Mouse (Mus musculus) cortical plate, adult 2 months (tissue): ENCODE data around the gene Cntn5.

Experiments used
- CTCF ChIP-seq: fragments of 200-500 bp; IDR thresholded peaks from 2 replicates; pipeline ENCODE4 v1.5.1; 2011; ENCODE audit warnings: mild to moderate bottlenecking, control low read depth, low read length; ENCODE audit not compliant: insufficient read depth; ENCODE audit errors: extremely low read depth
- POLR2A ChIP-seq: fragments of 200-500 bp; IDR thresholded peaks from 2 replicates; pipeline ENCODE4 v1.6.1; 2011; ENCODE audit warnings: mild to moderate bottlenecking, low read length, control low read depth; ENCODE audit not compliant: insufficient read depth; ENCODE audit errors: extremely low read depth

DNA sequence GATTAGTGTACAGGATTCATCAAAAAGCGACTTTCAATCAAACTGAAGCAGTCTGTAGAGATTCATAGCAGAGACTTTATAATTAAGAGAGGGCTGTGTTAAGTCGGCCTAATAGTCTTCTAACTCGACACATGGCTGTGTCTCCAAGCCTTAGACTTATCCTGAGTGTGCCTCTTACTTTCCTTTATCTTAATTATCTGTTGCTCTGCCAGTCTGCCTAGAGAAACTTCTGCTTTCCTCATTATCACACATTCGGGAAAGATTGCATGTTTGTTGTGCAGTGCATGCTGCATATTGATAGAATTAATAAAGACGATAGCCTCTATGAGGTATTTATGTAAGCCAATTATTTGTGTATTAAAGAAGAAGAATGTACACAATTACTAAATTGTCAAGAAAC, 375.9 kb downstream of the Cntn5 start:
- TF ChIP-seq POLR2A (no peak), CTCF (no peak)
